Mouse (Mus musculus) CD4-positive, CD25-positive, alpha-beta regulatory T cell, adult 4 months (primary cell): ENCODE measurements around the gene Rps6ka4. TPM values are rescaled to one million over a fixed set of nuclear protein-coding genes. Genes with fewer than 3 reads are reported as not detected.

Experiments used
- polyA plus RNA-seq, 2 experiments: library from polyadenylated mRNA; unstranded; fragments of 100-300 nt; shearing (Covaris generic); gene quantifications; one replicate each; pipeline ENCODE4 v1.2.1; 2017

The Rps6ka4 gene
- polyA plus RNA-seq, 2 experiments from 2014 or later = 6.4 to 8.3 TPM

Other genes starting within 250 kb of the Rps6ka4 start
- gene Ccdc88b, start 17.6 kb upstream of the Rps6ka4 start, polyA plus RNA-seq = 1 to 10 TPM; 3.1 to 5.2 TPM
- 100 to 1,000 TPM; 214 to 232 TPM for gene Trmt112, start 69.1 kb upstream of the Rps6ka4 start, polyA plus RNA-seq
- 100 to 1,000 TPM; 224 to 246 TPM for gene Prdx5, start 69.5 kb upstream of the Rps6ka4 start, polyA plus RNA-seq
- gene Esrra, start 81.2 kb upstream of the Rps6ka4 start, polyA plus RNA-seq = 1 to 10 TPM; 2.2 to 5.7 TPM
- gene Catsperz, start 84.7 kb upstream of the Rps6ka4 start, polyA plus RNA-seq = not detected
- not detected for gene Kcnk4, start 93.9 kb upstream of the Rps6ka4 start, polyA plus RNA-seq
- 10 to 100 TPM; 36.8 to 49.6 TPM for gene Bad, start 101.2 kb upstream of the Rps6ka4 start, polyA plus RNA-seq
- 10 to 100 TPM in 1 of 2 experiments, 1 to 10 TPM in 1; 8.4 to 11.4 TPM for gene Gpr137, start 101.8 kb upstream of the Rps6ka4 start, polyA plus RNA-seq
- gene Ppp1r14b, start 134.3 kb upstream of the Rps6ka4 start, polyA plus RNA-seq = 10 to 100 TPM in 1 of 2 experiments, 1 to 10 TPM in 1; 9.3 to 23.8 TPM
- gene Plcb3, start 135.8 kb upstream of the Rps6ka4 start, polyA plus RNA-seq = 1 to 10 TPM; 3.2 to 3.4 TPM
- gene Fkbp2, start 139.9 kb upstream of the Rps6ka4 start, polyA plus RNA-seq = 10 to 100 TPM; 46.8 to 56.8 TPM
- 1 to 10 TPM; 3.3 to 4.4 TPM for gene Vegfb, start 147.0 kb upstream of the Rps6ka4 start, polyA plus RNA-seq
- gene Dnajc4, start 151.9 kb upstream of the Rps6ka4 start, polyA plus RNA-seq = 10 to 100 TPM; 59.8 to 74.9 TPM
- gene Nudt22, start 155.5 kb upstream of the Rps6ka4 start, polyA plus RNA-seq = 10 to 100 TPM; 34.8 to 39.6 TPM
- gene Trpt1, start 155.5 kb upstream of the Rps6ka4 start, polyA plus RNA-seq = 10 to 100 TPM in 1 of 2 experiments, 1 to 10 TPM in 1; 8.1 to 10.9 TPM
- gene Fermt3, start 178.8 kb upstream of the Rps6ka4 start, polyA plus RNA-seq = 100 to 1,000 TPM; 272 to 479 TPM
- 100 to 1,000 TPM; 117 to 119 TPM for gene Stip1, start 199.3 kb upstream of the Rps6ka4 start, polyA plus RNA-seq
- 1 to 10 TPM in 1 of 2 experiments, not detected in 1; 2.3 TPM for gene Macrod1, start 216.2 kb upstream of the Rps6ka4 start, polyA plus RNA-seq